Mouse (Mus musculus) c-Kit-positive CD71-positive TER-119-negative erythroid progenitor cells, embryonic 14.5 days (primary cell): ENCODE results near the gene Retreg3.

ENCODE experiments used
- DNase-seq: peaks from one replicate; pipeline ENCODE4 v3.0.0-alpha.2; 2013; ENCODE audit warnings: low read depth

Gene Retreg3

GRCm38 (mm10) chr11:101115564-101115963 lies 4.1 kb downstream of the Retreg3 start:
- DNase-seq: no peak

DNA sequence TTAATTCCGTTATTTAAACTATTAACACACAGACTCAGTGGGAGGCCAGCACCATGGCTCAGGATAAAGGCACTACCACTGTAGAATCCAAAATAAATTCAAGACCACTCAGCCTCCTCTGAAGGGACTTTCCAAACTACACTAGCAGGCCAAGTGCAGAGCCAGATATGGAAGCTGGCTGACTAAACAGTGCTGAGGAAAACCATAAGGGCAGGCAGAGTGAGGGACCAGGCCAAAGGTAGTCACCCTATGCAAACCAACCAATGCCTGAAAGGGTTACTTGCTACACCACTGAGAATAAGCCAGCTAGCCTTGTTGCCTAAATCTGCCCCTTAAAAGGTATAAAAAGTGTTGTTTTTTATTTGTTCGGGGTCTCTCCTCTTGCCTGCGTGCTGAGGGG lies 7.5 kb downstream of the Retreg3 start:
- DNase-seq: no peak

DNA sequence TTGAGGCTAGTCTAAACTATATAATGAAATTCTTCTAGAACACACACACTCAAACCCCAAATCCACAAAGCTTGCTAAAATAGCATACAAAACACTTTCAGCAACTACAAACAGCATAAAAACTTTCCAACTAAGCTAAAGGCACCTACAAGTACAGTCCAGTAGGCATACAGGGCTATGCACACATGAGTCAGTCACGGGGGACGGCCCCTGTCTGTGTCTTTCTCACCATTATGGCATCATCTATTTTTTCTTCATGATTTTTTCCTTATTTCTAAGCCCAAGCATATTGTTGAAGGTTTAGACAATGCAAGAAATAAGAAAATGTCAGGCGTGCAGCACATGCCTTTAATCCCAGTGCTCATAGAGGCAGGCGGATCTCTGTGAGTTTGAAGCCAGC lies 8.5 kb downstream of the Retreg3 start:
- DNase-seq: no peak

GRCm38 (mm10) chr11:101110708-101111107 lies 9.0 kb downstream of the Retreg3 start:
- no peak for DNase-seq

DNA sequence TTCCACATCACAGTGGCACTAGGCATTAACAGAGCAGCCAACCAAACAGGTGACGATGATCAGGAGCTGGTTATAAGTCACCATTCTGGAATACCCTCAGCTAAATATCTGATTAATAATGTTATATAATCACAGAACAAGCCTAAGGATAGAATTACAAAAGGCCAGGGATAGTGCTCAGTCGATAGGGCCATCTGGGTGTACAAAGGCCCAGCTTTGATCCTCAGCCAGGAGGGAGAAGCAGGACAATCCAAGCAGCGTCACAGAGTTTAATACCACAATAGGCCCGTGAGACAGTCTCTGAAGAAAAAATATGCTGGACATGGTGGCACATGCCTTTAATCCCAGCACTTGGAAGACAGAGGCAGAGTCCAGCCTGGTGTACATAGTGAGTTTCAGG lies 10.3 kb downstream of the Retreg3 start:
- no peak for DNase-seq

DNA sequence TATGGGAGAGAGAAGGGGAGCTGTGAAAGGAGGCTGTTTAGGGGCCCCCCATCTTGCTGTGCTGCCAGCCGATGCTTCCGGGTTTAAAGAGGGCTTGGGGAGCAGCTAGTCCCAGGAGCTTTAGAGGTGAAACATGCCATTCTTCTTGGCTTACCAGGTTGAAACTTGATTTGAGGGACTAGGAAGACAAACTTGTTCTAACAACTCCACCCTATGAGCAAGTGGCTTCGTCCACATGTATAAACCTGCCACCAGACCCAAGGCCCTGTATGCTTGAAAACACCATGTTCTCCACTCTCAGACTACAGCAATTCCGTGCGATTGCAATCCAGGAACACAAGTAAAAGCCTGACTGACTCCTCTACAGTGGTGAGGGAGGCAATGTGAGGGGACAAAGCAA lies 16.7 kb downstream of the Retreg3 start:
- no peak for DNase-seq

- no peak for DNase-seq
Observed at GRCm38 (mm10) chr11:101098231-101098630, 21.5 kb downstream of the Retreg3 start.

- DNase-seq: peak; percentile 97
Observed at GRCm38 (mm10) chr11:101095314-101096024, 24.2 kb downstream of the Retreg3 start, which contains the start of gene Psmc3ip. TSS of gene Psmc3ip (minus strand) at chr11:101095436.

DNA sequence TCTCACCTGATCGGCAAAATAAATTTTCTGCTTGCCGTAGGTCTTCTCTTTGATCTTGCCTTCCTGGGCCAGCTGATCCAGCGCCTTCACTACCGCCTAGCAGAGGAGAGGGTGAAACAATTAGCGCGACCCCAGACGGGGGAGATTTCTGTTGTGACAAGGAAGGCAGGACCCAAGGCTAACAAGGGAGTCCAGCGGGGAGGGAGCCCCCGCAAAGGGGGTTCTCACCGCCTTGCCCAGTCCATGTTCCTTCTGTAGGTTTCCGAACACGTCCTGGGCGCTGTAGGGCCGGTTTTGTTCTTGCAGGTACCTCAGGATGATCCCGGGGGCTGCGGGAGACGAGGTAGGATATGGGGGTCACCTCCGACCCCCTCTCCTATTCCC lies 24.8 kb downstream of the Retreg3 start:
- no peak for DNase-seq

GRCm38 (mm10) chr11:101089931-101090330 lies 29.8 kb downstream of the Retreg3 start:
- DNase-seq: no peak

DNA sequence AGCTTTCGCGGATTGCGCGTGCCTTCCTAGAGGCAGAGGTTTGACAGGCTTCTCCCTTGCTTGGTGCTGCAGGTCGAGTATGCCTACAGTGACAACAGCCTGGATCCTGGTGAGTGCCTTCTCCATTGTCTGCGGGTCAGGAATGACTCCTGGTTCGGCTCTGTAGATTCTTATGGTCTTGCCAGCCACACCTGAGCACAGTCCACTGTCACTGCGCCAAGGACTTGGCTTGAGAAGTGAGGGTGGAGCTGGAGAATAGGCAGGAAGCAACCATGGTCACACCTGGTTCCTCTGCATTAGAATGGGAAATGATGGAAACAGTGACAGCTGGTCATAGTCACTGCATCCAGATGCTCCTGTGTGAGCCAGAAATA lies 32.0 kb downstream of the Retreg3 start:
- DNase-seq: no peak

DNA sequence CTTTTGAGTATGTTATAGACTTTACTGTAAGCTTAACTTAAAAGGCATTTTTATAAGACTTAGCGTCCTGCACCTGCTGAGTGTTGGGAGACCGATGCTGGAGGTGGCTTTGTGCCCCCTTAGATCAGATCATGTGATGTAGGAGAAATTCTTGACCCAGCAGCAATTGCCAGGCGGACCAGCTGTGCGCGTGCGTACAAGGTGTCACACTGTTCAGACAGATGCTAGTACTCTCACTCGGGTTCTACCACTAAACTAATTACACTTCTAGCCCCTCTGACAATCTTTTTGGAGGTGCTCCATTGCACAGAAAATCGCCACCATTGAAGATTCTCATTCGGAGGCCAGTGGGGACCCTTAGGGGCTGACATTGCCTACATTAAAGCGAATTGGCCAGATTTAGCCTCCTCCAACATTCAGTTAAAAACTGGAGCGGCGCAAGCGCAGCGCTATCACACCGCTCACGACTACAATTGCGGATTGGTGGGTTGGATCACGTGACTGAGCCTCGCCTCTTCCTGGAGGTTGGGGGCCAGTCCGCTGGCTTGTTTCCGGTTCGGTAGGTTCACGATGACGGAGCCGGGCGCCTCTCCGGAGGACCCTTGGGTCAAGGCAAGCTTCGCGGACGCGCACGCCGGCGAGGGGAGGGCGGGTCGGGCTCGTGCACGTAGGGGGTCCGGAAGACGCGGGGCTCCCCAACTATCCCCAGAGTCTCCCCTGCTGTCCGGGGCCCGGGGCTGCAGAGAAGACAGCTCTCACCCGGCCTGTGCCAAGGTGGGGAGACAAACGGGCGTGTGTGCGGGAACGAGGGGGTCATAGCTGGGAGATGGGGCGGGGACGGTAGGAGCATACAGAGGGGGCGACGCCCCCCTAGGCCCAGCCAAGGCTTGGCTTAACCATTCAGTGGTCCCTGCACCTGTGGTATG lies 32.7 kb downstream of the Retreg3 start, which contains the start of gene Mlx:
Gene Mlx (plus strand): TSS at position 522 of the 926 bp plus-strand sequence.
- peak; percentile 91 for DNase-seq

DNA sequence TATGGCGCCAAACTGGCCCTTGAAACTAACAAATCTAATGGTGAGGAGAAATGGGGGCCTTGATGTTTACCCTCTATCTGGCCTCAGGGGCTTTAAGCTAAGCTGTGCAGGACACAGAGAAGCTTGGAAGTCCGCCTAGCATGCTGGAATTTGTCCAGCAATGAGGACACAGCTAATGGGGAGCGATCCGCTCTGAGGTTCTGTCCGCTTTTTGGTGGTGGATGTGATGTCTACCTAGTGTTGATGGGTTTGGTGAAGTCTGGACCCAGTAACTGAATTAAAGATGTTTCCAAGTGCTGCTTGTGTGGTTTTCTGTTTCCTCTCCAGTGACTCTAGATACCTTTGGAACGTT lies 33.4 kb downstream of the Retreg3 start:
- no peak for DNase-seq

DNA sequence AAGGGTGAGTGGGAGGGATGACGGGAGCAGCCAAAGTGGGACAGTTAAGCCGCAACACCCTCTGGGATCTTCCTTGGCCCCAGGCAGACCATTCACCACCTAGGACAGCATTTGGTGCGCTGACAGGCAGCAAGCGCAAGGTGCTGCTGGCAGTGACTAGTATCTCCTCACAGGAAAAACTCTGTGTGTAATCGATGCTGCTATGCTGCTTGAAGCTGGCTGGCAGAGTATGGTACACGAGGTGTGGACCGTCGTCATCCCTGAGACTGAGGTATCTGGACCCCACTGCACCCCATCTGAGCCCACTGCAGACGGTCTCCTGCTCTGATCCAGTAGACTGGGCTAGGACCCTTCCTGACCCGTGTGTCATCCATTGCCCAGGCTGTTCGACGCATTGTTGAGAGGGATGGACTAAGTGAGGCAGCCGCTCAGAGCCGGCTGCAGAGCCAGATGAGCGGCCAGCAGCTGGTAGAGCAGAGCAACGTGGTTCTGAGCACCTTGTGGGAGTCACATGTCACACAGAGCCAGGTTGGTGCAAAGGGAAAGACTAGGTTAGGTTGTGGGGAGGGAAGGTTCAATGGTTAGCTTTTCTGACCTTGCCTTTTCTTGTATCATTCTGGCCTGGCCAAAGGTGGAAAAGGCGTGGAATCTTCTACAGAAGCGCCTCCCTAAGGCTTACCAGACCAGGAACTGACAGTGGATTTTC lies 33.9 kb downstream of the Retreg3 start:
- no peak for DNase-seq

DNA sequence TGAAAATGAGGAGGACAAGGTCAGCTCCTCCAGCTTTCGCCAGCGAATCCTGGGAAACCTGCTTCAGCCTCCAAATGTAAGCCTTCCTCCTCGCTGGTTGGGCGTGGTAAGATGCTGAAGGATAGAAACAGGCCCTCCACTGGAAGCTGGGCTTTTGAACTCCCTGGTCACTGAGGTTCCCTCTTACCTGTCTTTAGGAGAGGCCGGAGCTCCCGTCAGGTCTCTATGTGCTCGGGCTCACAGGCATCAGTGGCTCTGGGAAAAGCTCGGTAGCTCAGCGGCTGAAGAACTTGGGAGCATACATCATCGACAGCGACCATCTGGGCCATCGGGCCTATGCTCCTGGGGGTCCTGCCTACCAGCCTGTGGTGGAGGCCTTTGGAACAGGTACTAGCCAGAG lies 34.9 kb downstream of the Retreg3 start:
- DNase-seq: no peak

DNA sequence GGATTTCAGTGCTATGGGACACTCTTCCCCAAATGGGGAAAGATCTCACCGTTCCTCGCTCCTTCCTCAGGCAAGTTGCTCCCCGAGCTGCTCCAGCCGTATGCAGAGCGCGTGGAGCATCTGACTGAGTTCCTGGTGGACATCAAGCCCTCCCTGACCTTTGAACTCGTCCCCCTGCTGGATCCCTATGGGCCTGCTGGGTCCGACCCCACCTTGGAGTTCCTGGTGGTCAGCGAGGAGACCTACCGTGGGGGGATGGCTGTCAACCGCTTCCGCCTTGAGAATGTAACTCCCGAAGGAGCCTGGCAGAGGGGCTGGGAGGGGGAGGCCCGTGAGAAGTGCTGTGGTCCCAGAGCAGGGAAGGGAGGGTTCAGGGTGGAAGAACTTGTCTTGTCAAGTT lies 35.4 kb downstream of the Retreg3 start:
- no peak for DNase-seq

DNA sequence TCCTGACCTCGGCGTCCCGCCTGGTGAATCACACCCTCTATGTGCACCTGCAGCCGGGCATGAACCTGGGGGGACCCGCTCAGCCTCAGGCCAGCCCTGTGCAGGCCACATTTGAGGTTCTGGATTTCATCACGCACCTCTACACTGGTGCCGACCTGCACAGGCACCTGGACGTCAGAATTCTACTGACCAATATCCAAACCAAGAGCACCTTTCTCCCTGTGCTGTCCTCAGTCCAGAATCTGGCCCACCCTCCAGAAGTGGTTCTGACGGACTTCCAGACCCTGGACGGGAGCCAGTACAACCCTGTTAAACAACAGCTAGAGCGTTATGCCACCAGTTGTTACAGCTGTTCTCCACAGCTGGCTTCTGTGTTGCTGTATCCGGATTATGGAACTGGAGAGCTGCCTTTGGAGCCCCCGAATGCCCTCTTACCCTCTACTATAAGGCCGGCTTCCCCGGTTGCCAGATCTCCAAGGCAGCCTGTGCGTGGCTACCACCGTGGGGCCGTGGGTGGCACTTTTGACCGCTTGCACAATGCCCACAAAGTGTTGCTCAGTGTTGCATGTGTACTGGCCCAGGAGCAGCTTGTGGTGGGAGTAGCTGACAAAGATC lies 36.5 kb downstream of the Retreg3 start:
- no peak for DNase-seq

- DNase-seq: peak; percentile 85
Observed at GRCm38 (mm10) chr11:101082208-101083082, 37.2 kb downstream of the Retreg3 start, which contains the start of gene Coasy. TSS of gene Coasy (plus strand) at chr11:101082565.

DNA sequence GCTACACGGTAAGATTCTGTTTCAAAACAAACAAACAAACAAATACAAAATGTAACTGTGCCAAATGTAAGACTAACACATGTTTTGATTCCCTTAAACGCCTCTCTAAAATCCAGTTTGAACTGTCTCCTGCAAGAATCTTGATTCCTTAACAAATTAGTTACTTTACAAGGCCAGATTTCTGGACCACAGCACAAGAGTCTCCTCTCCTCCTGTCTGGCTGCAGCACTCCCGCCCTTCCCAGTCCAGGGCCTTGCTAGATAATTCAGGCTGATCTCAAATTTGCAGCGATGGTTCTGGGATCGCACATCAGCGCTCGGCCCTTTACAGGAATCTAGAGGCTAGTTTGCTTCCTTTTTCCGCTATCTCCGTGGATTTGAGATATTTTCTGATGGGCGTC lies 38.0 kb downstream of the Retreg3 start:
- DNase-seq: no peak

GRCm38 (mm10) chr11:101080421-101080820 lies 39.3 kb downstream of the Retreg3 start:
- no peak for DNase-seq

DNA sequence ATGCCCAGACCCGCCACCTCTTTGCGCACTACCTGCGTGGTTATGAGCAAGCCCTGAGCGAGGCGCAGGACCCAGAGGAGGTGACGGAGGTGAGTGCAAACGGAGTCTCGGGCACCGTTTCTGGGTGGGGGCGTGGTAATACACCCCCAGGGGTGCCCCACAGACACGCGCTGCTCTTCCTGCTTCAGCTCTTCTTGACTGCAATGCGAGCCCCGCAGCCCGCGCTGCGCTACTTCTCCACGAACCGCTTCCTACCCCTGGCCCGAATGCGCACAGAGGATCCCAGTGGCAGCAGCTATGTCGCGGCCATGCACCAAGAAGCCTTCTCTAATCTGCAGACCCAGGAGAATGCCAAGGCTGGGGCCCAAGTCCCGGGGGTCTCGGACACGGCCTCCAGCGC lies 39.9 kb downstream of the Retreg3 start:
- DNase-seq: no peak
